Mouse (Mus musculus): ENCODE results near the gene Gm13697.

Gm13697 gene

GRCm38 (mm10) chr2:84032505-84032904 lies 48.0 kb downstream of the Gm13697 start:
- DNase-seq (ENCODE audit: low spot score in 2 of 2) = no peak

GRCm38 (mm10) chr2:84035997-84036396 lies 51.5 kb downstream of the Gm13697 start:
- DNase-seq (ENCODE audit: low spot score in 2 of 2) = no peak

Measured in spleen, postnatal 4 days (tissue).